Mouse (Mus musculus) heart, embryonic 15.5 days (tissue): Measurements from ENCODE around the gene Fam243. TPM values are rescaled to one million over a fixed set of nuclear protein-coding genes. Genes with fewer than 3 reads are reported as not detected.

Experiments
- polyA plus RNA-seq: library from polyadenylated mRNA; unstranded; fragments of >200 nt; fragmentation: Nextera tagmentation; extraction: Ambion mirVana; gene quantifications from 2 replicates; pipeline ENCODE4 v1.2.1, GENCODE M21; 2015

Fam243 gene
- polyA plus RNA-seq, 1 experiment from 2014 or later = not detected

Other genes with a start within 250 kb of the Fam243 start
- 0.66 and 1.0 TPM in 2 replicates for gene Kcne2, start 29.1 kb downstream of the Fam243 start, polyA plus RNA-seq
- gene Smim11, start 20.2 kb downstream of the Fam243 start, polyA plus RNA-seq = 100 and 145 TPM in 2 replicates
- 120 and 162 TPM in 2 replicates for gene Kcne1, start 38.0 kb upstream of the Fam243 start, polyA plus RNA-seq
- 85.3 and 94.4 TPM in 2 replicates for gene Rcan1, start 149.4 kb upstream of the Fam243 start, polyA plus RNA-seq
- 1.8 and 2.9 TPM in 2 replicates for gene Clic6, start 164.3 kb upstream of the Fam243 start, polyA plus RNA-seq